Mouse (Mus musculus) heart, postnatal 14 days (tissue): ENCODE measurements around the gene Agtrap. TPM values are rescaled to one million over a fixed set of nuclear protein-coding genes. Genes with fewer than 3 reads are reported as not detected.
A peak's percentile ranks its signal among the peaks of the same experiment; 100 is the strongest.
"Not testable (repeated sequence)": the region's sequence is repeated elsewhere in the genome, so short reads cannot be mapped to it uniquely, and the experiment has no call there.

Source experiments
- DNase-seq, 2 experiments: peaks; one replicate each; pipeline ENCODE4 v3.0.0; 2021 to 2022
- intact Hi-C: fragments of 180-260 bp; cut with DNase I; formaldehyde crosslinking; loops from one replicate; pipeline ENCODE4 v1.15.1; 2025
- long read RNA-seq, 2 experiments: library from polyadenylated mRNA; stranded (forward); transcript quantifications; one replicate each; pipeline ENCODE4 v2.0.0; 2021
- total RNA-seq, 2 experiments: library from RNA; stranded (reverse); gene quantifications; 2 replicates each; pipeline ENCODE4 v1.2.3; 2021

The Agtrap gene
- 10 to 100 TPM; 36.4 to 38.5 TPM for total RNA-seq
- long read RNA-seq, experiment 1, transcript Agtrap-201 (5 exons, 3,996 nt) = major isoform, 8 of 14 reads
- long read RNA-seq, experiment 1, partial matches to known transcripts = 0 of 14 reads
- long read RNA-seq, experiment 1, other reads (novel, unspliced or antisense) = 6 of 14 reads
- long read RNA-seq, experiment 2, transcript Agtrap-201 (5 exons, 3,996 nt) = major isoform, 15 of 32 reads
- long read RNA-seq, experiment 2, partial matches to known transcripts = 1 of 32 reads
- long read RNA-seq, experiment 2, other reads (novel, unspliced or antisense) = 16 of 32 reads

DNA sequence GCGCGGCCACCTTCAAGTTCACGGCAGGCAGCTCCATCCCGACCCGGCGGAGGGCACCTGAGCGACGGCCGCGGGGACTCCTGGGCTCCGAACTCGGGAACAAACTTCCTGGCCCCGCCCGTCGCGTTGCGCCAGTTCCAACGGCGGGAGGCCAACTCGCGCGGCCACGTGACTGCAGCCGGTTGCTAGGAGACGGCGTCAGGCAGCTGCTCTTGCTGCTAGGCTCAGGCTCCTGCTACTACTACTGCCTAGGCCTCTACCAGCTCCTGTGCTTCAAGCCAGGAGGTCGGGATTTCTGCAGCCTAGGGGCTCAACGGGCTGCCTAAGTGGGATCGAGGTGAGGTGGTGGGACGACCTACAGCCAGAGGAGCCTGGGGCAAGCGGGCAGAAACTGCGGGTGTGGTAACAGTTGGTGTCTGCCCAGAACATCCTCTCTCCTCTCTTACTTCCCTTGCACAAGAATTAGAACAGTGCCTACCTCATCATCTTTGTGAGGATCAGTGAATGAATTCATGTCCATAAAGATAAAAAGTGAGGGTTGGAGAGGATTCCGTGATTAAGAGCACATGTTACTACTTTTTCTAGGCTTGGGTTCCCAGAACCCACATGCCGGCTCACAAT lies at the start of gene Agtrap:
TSS of gene Agtrap (minus strand) at position 125 of the 621 bp plus-strand sequence.
- intact Hi-C loops = no loop called here
- peak; percentile 97 to 98 for DNase-seq

DNA sequence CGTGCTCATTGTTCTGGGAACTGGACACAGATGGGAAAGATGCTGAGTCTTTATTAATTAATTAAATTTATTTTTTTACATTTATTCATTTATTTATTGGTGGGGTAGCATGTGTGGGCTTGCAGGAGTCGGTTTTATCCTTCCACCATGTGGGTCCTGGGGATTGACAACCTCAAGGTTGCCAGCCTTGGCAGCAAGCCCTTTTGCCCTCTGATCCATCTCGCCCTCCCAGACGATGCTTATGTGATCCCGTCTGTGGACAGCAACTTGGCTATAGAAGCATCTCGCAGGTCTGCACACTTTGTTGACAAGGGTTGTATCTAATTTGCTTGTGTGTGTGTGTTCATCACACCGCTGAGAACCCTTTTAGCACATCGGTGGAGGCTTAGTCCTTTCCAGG lies 49.7 kb upstream of the Agtrap start:
- intact Hi-C loops = no loop called here
- DNase-seq = no peak

DNA sequence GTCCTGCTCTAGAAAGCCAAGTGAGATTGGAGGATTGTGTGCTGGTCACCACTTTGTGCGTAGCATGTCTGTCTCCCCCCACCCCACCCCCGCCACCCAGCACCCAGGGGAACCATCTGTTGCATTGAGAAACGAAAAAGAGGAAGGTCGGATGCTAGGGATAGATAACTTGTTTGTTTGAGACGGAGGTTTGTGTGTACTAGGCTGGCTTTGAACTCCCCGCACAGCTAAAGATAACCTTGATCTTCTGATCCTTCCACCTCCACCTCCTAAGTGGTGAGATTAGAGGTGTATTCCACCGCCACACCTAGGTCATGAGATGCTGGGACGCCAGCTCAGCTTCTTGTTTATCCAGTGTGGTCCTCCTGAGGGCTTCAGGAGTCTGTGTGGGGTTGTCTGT lies 47.2 kb upstream of the Agtrap start:
- no peak for DNase-seq
- intact Hi-C loops = no loop called here

DNA sequence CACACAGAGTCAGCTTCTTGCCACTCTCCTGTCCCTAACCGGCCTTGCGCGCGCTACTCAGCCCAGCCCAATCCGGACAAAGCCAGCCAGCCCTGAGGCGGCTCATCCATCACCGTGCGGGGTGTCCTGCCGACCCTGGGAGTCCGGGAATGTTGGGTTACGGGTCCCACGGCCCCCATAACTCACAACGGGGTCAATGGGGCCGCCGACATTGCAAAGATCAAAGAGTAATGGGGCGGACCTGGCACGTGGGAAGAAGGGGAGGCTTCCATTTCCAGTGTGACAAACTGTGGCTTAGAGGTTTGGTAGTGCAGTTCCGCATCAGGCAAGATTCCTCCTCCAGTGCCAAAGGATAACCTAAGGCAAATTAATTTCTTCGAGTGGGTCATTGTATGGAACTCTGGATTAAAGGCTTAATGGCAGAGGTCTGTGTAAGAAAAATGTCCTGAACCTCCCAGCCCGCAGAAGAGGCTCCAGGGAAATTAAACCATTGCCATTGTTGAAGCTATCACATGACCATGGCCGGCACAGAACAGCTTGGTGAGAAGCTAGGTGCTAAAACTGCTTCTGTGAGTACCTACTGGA lies 43.8 kb upstream of the Agtrap start:
- intact Hi-C loops = no loop called here
- DNase-seq = no peak

DNA sequence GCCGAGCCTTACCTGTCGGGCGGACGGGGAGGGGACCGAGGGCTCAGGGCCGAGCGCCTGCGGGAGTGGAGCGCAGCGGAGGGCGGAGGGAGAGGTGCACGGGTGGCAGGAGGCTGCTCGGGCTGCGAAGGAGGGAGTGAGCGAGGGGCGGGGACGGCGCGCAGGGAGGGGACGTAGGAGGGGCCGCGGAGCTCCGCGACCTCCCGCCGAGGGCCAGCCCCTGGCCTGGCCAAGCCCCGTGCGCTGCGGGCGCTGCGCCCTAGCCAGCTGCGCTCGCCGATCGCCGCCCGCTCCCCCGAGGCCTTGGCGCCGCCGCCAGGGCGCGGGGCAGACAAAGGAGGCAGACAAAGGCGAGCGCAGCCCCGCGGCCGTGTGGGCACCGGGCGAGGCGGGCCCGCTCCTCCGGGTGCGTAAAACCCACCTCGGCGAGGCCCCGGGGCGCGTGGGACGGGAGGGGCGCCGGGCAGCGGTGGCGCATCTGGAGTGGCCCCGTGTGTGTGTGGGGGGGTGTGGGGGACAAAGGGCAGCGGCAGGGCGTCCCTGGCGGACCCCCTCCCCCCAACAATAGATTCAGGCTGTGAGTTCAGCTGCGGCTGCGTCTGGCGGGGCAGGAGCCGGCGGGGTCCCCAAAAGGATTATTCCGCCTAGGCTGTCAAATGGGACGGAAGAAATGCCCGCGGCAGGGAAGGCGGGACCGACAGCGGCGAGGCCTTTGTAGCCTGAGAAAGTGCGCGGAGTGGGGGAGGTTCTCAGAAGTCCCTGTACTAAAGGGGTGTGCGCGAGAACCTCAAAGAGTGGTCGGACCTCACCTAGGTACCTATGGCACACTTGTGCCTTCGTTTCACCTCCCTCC lies 43.0 kb upstream of the Agtrap start, which contains the start of gene Draxin:
TSS of gene Draxin (minus strand) at position 138 of the 853 bp plus-strand sequence.
- DNase-seq = peak in 1 of 2 experiments; percentile 13
- intact Hi-C loops = no loop called here

DNA sequence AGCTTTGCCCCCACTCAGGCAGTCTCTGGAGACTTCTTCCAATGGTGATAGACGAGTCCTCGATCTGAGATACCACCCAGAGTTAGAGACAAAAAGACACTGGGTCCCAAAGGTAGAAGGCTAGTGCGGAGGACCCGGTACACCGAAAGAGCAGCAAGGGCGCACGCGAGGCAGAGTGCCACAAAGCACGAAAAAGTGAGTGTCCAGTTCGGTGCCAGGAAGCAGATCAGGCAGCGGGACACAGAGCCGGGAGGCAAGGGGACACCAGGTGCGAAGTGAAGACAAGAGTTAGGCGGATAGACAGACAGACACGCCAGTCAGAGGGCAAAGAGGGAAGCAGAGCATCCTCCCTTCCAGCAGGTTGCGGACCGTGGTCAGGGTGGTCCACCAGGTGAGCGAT lies 42.3 kb upstream of the Agtrap start, which contains the start of gene Mad2l2:
TSS of gene Mad2l2 (plus strand) at position 252 of the 400 bp plus-strand sequence.
- no peak for DNase-seq
- intact Hi-C loops = no loop called here

DNA sequence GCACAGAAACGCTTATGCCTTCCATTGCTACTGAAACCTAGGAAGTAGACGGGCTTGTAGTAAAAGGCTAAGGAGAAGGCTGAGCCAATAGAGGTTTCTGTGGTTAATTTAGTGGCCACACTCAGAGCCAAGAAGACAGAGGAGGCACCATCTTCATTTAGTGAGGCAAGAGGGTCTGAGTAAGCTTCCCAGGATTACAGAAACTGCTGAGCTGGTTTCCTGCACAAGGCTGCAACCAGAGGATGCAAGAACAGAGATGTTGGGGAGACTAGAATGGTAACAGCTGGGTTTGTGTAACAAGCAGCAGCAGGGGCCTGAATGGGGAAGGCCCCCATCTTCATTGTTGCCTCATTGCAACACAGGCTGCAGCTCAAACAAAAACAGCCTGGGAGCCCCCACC lies 40.8 kb upstream of the Agtrap start:
- intact Hi-C loops = no loop called here
- DNase-seq = no peak

DNA sequence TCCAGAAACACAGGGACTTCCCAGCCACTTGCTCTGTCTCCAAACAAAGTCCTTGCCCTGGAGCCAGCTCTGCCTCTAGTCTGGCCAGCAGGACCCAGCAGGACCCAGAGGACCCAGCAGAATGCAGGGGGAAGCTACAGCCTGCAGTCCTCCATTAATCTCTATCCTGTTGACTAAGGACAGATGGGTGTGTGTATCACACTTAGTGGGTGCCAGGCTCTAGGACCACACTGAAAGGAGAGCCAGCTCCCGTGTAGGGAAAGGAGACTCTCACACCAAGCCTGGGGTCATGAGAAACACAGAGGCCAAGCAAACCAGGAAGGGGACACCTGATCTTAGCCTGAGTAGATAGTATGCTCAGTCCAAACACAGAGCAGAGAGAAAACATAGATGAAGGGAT lies 40.4 kb upstream of the Agtrap start:
- no peak for DNase-seq
- intact Hi-C loops = no loop called here

DNA sequence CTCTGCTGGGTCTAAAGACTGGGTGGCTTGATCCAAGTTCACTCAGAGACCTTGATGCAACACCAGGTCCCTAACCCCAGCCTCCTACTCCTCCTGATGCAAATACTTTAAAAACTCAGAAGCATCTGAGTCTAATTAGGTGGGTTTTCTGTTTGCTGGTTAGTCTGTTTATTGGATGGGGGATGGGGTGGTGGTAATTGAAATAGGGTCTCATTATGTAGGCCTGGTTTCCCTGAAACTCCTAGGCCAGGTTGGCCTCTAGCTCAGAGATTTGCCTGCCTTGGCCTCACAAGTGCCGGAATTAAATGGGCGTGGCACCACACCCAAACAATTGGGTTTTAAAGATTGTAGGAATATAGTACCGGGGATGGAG lies 34.8 kb upstream of the Agtrap start:
- intact Hi-C loops = no loop called here
- no peak for DNase-seq

DNA sequence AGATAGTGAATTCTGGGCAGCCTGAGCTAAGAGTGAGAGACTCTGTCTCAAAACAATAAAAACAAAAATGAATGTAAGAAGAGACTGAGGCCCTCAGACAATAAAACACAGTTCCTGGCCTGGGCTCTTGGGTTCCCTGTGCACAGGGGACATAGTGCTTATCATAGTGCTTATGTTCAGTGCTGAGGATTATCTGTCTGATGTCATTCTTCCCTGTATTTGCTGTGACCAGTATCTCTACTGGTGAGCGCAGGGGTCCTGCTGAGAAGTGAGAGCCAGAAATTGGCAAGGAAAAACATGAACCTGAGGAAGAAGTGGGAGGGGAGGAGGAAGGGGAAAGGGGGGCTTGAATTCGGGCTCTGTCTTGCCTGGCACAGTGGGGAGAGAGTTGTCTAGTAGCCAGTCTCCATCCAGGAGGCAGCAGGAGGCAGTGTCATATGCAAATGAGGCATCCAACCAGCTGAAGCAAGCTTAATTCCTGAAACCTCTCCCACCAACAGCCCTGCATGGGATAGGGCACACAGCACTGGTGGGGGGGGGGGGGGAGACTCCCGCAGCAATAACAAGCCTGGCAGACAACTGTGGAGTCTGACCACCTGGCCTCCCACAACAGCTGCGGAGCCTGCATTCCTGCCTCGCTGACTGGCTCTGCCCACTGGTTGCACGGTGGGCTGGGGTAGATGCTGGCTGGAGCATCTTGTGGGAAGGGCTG lies 34.3 kb upstream of the Agtrap start:
- no peak for DNase-seq
- intact Hi-C loops = no loop called here

DNA sequence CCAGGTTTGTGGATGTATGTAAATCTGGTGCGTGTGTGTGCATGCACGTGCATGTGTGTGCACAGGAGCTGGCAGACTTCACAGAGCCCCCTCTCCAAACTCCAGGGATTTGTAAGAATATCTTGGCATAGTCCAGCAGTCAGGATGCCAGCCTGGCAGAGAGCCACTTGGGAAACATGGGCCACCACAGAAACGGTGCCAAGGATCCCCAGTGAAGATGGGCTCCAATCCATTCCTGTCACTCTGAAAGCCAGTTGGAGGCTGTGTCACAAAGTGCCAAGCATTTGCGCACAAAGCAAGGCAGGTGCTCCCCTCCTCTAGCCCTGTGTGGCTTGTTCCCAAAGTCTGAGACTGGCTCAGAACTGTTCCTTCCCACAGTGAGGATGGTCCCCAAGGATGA lies 33.5 kb upstream of the Agtrap start:
- DNase-seq = no peak
- intact Hi-C loops = no loop called here

DNA sequence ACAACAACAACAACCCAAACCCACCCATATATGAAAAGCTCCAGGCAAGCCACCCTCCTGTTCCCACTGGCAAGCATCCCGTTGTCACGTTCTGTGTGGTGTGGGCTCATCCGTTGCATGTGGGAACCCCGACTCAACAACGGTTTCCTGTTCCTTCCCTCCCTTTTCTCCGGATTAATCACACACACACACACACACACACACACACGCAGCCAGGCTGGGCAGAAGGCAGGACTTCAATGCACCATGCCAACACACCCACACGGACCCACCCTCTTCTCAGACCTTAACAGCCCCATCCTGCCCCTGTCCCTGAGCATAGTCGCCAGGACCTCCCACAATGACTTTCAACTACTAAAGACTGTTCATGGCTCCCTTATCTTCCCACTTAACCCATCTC lies 32.7 kb upstream of the Agtrap start:
- intact Hi-C loops = no loop called here
- DNase-seq = no peak

DNA sequence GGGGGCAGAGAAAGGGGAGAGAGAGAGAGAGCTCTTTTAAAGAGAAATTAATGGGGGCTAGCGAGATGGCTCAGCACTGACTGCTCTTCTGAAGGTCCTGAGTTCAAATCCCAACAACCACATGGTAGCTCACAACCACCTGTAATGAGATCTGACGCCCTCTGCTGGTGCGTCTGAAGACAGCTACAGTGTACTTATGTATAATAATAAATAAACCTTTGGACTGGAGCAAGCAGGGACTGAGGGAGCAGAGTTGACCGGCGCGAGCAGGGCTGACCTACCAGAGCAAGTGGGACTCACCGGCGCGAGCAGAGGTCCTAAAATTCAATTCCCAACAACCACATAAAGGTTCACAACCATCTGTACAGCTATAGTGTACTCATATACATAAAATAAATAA lies 31.7 kb upstream of the Agtrap start:
- DNase-seq, intact Hi-C loops: not testable (repeated sequence)

DNA sequence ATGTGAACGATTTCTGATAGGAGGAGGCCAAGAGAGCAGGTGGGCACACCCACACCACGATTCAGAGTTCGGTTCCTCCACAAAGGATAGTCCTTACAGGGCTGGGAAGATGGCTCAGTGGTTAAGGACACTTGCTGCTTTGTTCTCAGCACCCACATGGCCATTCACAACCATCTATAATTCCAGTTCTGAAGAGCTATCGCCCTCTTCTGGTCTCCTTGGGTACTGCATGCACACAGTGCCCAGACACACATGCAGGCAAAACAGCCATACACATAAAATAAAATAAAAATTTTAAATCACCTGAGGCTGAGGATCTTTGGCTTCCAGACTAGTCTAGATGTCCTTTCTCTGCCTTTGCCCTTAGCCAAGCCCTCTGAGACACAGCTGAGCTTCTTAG lies 29.6 kb upstream of the Agtrap start:
- intact Hi-C loops = no loop called here
- DNase-seq = no peak

DNA sequence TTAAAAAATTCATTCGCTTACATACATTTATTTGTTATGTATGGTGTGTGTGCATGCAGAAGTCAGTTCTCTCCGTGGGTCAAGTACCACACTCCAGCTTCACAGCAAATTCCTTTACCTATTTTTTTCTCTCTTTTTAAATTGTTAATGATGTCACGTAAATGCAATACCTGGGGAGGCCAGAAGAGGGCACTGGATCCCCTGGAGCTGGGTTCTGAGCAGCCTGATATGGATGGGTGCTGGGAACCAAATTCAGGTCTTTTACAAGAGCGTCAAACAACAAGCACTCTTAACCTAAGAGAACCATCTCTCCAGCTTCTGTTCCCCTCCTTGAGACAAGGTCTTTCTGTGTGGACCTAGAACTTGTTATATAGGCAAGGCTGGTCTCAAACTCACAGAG lies 28.8 kb upstream of the Agtrap start:
- intact Hi-C loops = no loop called here
- DNase-seq = no peak

DNA sequence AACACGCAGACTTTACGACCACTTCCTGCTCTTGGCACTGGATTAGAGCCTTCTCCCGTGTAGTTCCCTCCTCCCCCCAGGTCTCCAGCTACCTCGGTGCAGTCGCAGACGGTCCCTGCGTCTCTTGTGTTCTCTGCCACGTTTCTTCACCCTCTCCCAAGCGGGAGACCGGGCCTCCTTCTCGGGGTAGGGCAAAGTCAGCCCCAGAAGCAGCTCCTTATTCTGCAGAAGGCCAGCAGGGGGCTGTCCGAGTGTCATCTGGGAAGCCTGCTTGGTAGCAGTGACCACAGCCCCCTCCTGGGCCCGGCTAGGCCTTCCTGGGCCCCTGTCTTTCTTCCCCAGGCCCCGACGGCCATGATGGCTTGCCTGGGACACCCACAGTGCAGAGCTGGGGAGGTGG lies 27.6 kb upstream of the Agtrap start:
- intact Hi-C loops = loop anchor here (2.0 kb wide), 1 partner anchor 37 kb away; the partner anchor contains the start of gene Fbxo6
- peak; percentile 34 to 46 for DNase-seq

DNA sequence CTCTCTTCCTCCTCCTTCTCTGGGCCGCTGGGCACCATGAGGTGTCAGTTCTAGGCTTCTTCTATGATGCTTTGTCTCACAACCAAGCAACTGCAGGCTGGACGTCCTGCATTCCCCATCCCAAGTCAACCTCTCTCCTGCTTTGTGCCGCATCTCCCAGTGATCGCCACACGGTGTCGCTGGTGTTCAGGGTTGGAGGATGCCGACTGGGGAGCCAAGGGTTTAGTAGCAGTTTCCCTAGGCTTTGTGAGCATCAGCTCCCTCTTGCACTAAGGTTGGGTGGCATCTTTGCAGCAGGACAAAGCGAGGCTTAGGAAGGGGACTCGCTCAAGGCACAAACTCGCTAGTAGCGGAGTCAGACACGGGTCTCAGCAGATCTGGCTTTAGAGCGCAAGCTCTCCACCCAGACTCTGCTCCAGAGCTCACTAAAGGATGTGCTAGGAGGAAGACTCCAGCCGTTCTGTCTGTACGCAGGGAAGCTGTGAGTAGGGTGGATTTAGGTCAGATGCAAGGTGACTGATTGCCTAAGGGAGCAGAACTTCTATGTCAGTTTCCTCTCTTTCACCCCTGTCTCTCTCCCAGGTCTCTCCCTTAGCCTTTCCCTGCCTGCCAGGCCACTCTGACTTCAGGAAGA lies 27.0 kb upstream of the Agtrap start:
- DNase-seq = peak; percentile 87 to 92
- intact Hi-C loops = loop anchor here (1.0 to 2.0 kb wide), 2 partner anchors 38 to 52 kb away; partner anchors contain the start of gene Fbxo6

DNA sequence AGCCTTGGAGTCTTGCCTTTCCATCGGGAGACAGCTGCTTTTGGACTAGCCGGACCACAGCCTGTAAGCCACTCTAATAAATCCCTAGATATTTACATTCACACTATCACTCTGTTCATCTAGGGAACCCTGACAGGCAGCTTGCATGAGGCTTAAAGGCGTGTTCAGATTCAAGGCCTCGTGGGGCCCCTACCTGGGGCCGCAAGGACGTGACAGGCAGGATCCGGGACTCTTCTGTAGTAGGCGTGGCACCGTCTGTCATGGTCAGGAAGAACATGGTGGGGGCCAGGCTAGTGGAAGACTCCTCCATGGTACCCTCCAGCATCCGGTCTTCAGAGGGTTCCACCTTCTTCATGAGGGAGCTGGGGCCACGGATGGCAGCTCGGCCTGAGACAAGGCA lies 24.7 kb upstream of the Agtrap start:
- no peak for DNase-seq
- intact Hi-C loops = no loop called here

DNA sequence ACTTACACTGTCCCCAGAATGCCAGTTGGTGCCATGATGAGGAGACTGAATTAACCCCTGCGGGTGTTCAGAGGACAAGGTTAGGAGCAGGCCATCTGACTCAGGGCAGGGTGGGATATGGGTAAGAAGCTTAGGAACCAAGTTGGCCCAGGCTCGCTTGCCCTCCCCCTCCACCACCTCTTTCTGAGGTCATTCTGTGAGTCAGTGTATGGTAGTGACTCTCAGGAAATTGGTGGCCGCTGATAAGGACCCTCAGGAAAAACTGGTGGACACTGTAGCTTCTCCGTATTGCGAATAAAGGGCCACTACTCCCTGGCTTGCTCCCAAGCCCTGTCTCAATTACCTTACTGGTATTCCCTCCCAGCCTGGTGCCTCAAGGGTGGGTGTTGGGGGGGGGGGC lies 21.4 kb upstream of the Agtrap start:
- intact Hi-C loops = no loop called here
- DNase-seq = no peak
